Mouse (Mus musculus) forebrain, embryonic 15.5 days (tissue): ENCODE results near the gene Alg5. TPM values are rescaled to one million over a fixed set of nuclear protein-coding genes. Genes with fewer than 3 reads are reported as not detected.

ENCODE experiments used
- ATAC-seq: fragments of 200-750 bp; cut with Nextera tagmentation; replicated peaks from 2 replicates; pipeline ENCODE4 v1.8.0; 2017; ENCODE audit warnings: mild to moderate bottlenecking, moderate TSS enrichment, moderate library complexity
- H3K27ac ChIP-seq: fragments of 300-500 bp; sonication (generic); replicated peaks from 2 replicates; pipeline ENCODE4 v1.5.1; 2015; ENCODE audit warnings: mild to moderate bottlenecking, inconsistent platforms
- H3K27me3 ChIP-seq: fragments of 300-500 bp; sonication (generic); 2 replicates; pipeline ENCODE4 v1.6.1; 2015; ENCODE audit warnings: inconsistent platforms
- H3K36me3 ChIP-seq: fragments of 300-500 bp; sonication (generic); 2 replicates; pipeline ENCODE4 v1.6.1; 2015; ENCODE audit warnings: mild to moderate bottlenecking, inconsistent platforms
- H3K4me1 ChIP-seq: fragments of 300-500 bp; sonication (generic); 2 replicates; pipeline ENCODE4 v1.6.1; 2015; ENCODE audit warnings: inconsistent platforms
- H3K4me2 ChIP-seq: fragments of 300-500 bp; sonication (generic); replicated peaks from 2 replicates; pipeline ENCODE4 v1.6.1; 2015; ENCODE audit warnings: mild to moderate bottlenecking, inconsistent platforms
- H3K4me3 ChIP-seq: fragments of 300-500 bp; sonication (generic); 2 replicates; pipeline ENCODE4 v1.5.1; 2015; ENCODE audit warnings: mild to moderate bottlenecking, inconsistent platforms
- H3K9ac ChIP-seq: fragments of 300-500 bp; sonication (generic); replicated peaks from 2 replicates; pipeline ENCODE4 v1.6.1; 2015; ENCODE audit warnings: mild to moderate bottlenecking, inconsistent platforms
- H3K9me3 ChIP-seq: fragments of 300-500 bp; sonication (generic); 2 replicates; pipeline ENCODE4 v1.6.1; 2016; ENCODE audit warnings: inconsistent platforms
- WGBS: fragments of 180-500 bp; shearing (Covaris S2); methylation state at CpG from one replicate; pipeline ENCODE4 v1.1.7; 2015; ENCODE audit warnings: mixed read lengths; 5-methylcytosine and 5-hydroxymethylcytosine counted together
- polyA plus RNA-seq: library from polyadenylated mRNA; unstranded; fragments of >200 nt; fragmentation: Nextera tagmentation; extraction: Ambion mirVana; gene quantifications from 2 replicates; pipeline ENCODE4 v1.2.1, GENCODE M21; 2015

Alg5 gene
- polyA plus RNA-seq, 1 experiment from 2014 or later: 51.6 TPM

GRCm38 (mm10) chr3:54769349-54770275, 34.3 kb downstream of the Alg5 start:
- Histone ChIP-seq H3K27ac (no peak overlapping the region), H3K4me3 (no peak overlapping the region), H3K9me3 (no peaks in the 10 kb centered on the region), H3K4me1 (no peaks in the 10 kb centered on the region), H3K27me3 (no peaks in the 10 kb centered on the region), H3K36me3 (no peaks in the 10 kb centered on the region), H3K4me2 (no peak overlapping the region), H3K9ac (no peak overlapping the region)
- 53% methylated on average over 17 of the region's 17 CpGs for WGBS
- ATAC-seq: no peak

- Histone ChIP-seq H3K27ac (no peak overlapping the region), H3K27me3 (no peaks in the 10 kb centered on the region), H3K9ac (no peak overlapping the region), H3K9me3 (no peaks in the 10 kb centered on the region), H3K4me3 (no peak overlapping the region), H3K36me3 (no peaks in the 10 kb centered on the region), H3K4me2 (no peak overlapping the region), H3K4me1 (no peaks in the 10 kb centered on the region)
- 89% methylated on average over 6 of the region's 6 CpGs for WGBS
- no peak for ATAC-seq
Observed at GRCm38 (mm10) chr3:54773613-54774012, 38.3 kb downstream of the Alg5 start.

DNA sequence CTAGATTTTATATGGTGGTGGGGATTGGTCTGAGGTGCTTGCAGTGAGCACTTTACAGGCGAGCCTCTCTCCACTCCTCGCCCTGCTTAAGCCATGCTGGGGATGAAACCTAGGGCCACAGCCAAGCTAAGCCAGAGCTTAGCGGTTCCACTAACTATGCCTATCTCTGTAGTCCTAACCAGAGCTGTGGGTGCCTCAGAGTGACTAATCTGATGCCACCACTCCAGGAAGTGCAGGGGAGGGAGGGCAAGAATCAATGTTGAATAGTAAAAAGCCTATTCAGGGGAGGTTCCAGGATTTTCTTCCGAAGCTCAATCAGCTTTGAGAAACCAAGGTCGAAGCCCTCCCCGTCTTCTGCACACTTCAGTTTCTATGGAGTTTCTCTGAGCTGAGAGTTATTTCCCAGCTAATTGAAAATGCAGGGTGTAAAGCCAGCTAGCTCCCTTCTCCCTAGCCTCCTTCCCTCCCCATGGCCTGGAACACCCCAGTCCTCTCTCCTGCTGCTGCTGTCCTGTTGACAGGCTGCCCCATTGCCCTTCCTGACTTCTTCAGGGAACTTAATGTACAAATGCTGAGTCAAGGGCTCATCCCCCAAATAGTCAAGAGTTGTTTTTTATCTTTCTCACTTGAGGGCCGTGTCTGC, 40.8 kb downstream of the Alg5 start:
- H3K4me2 ChIP-seq: no peak overlapping the region
- no peaks in the 10 kb centered on the region for H3K4me1 ChIP-seq
- H3K9ac ChIP-seq: no peak overlapping the region
- WGBS: 60% methylated on average over 7 of the region's 7 CpGs
- H3K4me3 ChIP-seq: no peak overlapping the region
- no peaks in the 10 kb centered on the region for H3K36me3 ChIP-seq
- no peak overlapping the region for H3K27ac ChIP-seq
- no peaks in the 10 kb centered on the region for H3K27me3 ChIP-seq
- H3K9me3 ChIP-seq: no peaks in the 10 kb centered on the region
- ATAC-seq: no peak

- H3K27me3 ChIP-seq: no peaks in the 10 kb centered on the region
- no peak overlapping the region for H3K9ac ChIP-seq
- H3K36me3 ChIP-seq: no peaks in the 10 kb centered on the region
- no peak for ATAC-seq
- no peak overlapping the region for H3K27ac ChIP-seq
- peaks cover 5% of the 10 kb centered on the region; the same call in 1 of the 2 replicates for H3K9me3 ChIP-seq
- H3K4me3 ChIP-seq: no peak overlapping the region
- H3K4me1 ChIP-seq: no peaks in the 10 kb centered on the region
- H3K4me2 ChIP-seq: no peak overlapping the region
- WGBS: 54% methylated on average over 2 of the region's 2 CpGs
Observed at GRCm38 (mm10) chr3:54790601-54791000, 55.3 kb downstream of the Alg5 start.

DNA sequence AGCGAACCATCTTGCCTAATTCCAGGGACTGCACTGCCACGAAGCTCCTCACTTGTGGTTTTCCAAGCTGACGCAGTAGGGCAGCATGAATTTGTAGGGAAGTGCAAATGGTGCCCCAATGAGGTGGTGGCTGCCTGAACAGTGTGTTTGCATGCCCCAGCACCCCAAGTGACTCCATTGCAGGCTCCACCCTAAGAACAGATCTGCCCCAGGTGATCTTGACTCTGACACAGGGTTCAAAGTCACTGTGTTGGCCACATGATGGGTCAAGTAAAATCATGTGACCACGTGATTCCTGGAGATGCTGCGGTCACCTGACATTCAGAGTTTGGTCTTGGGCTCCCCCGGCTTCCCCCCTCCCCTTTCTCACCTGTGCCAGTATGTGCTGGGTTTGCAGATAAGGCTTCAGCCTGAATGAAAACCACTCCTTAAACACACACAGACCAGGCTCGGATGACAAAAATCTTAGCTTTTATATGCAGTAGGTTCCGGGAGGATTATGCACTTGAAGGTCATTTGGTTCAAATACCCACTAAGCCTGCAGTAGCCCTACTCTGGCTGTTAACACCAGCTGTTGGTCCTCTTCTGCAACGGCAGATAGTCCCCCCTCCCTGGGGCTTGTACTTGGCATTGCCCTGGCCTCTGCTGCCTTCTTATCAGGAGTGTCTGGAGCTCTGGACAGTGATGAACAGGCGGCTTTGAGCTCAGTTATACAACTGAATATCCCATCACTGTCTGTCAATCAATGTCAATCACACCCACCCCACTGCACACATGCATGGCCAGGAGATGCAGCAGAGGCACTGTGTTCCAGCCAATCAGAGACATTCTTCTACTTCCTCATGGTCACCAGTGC, 56.7 kb downstream of the Alg5 start:
- WGBS: 79% methylated on average over 10 of the region's 10 CpGs
- peaks cover 5% of the 10 kb centered on the region; the same call in 1 of the 2 replicates for H3K9me3 ChIP-seq
- ATAC-seq: no peak
- no peak overlapping the region for H3K4me2 ChIP-seq
- no peak overlapping the region for H3K27ac ChIP-seq
- no peak overlapping the region for H3K4me3 ChIP-seq
- no peaks in the 10 kb centered on the region for H3K27me3 ChIP-seq
- no peaks in the 10 kb centered on the region for H3K36me3 ChIP-seq
- H3K4me1 ChIP-seq: no peaks in the 10 kb centered on the region
- no peak overlapping the region for H3K9ac ChIP-seq

- Histone ChIP-seq H3K9me3 (peaks cover 5% of the 10 kb centered on the region; the same call in 1 of the 2 replicates), H3K9ac (no peak overlapping the region), H3K27ac (no peak overlapping the region), H3K4me3 (no peak overlapping the region), H3K4me2 (no peak overlapping the region), H3K27me3 (no peaks in the 10 kb centered on the region), H3K4me1 (no peaks in the 10 kb centered on the region), H3K36me3 (no peaks in the 10 kb centered on the region)
- WGBS: 84% methylated on average over 6 of the region's 6 CpGs
- ATAC-seq: no peak
Observed at GRCm38 (mm10) chr3:54793762-54794161, 58.4 kb downstream of the Alg5 start.

GRCm38 (mm10) chr3:54795379-54795778, 60.0 kb downstream of the Alg5 start:
- H3K9me3 ChIP-seq: peaks cover 5% of the 10 kb centered on the region; the same call in 1 of the 2 replicates

GRCm38 (mm10) chr3:54795806-54796205, 60.5 kb downstream of the Alg5 start:
- peaks cover 5% of the 10 kb centered on the region; the same call in 1 of the 2 replicates for H3K9me3 ChIP-seq
- H3K9ac ChIP-seq: no peak overlapping the region
- no peak for ATAC-seq

More at GRCm38 (mm10) chr3:54795379-54795778, 60.0 kb downstream of the Alg5 start:
- no peak overlapping the region for H3K27ac ChIP-seq
- 93% methylated on average over 5 of the region's 5 CpGs for WGBS
- H3K27me3 ChIP-seq: no peaks in the 10 kb centered on the region
- no peak for ATAC-seq
- no peak overlapping the region for H3K4me3 ChIP-seq
- H3K4me1 ChIP-seq: no peaks in the 10 kb centered on the region
- H3K9ac ChIP-seq: no peak overlapping the region
- no peaks in the 10 kb centered on the region for H3K36me3 ChIP-seq
- no peak overlapping the region for H3K4me2 ChIP-seq

GRCm38 (mm10) chr3:54797211-54797610, 61.9 kb downstream of the Alg5 start:
- H3K4me2 ChIP-seq: no peak overlapping the region
- WGBS: 36% methylated on average over 16 of the region's 16 CpGs
- no peaks in the 10 kb centered on the region for H3K4me1 ChIP-seq
- H3K36me3 ChIP-seq: no peaks in the 10 kb centered on the region
- peaks cover 5% of the 10 kb centered on the region; the same call in 1 of the 2 replicates for H3K9me3 ChIP-seq
- no peak overlapping the region for H3K4me3 ChIP-seq
- no peak overlapping the region for H3K27ac ChIP-seq
- no peaks in the 10 kb centered on the region for H3K27me3 ChIP-seq
- H3K9ac ChIP-seq: no peak overlapping the region
- ATAC-seq: no peak; the same call in 1 of the 2 replicates

More at GRCm38 (mm10) chr3:54795806-54796205, 60.5 kb downstream of the Alg5 start:
- Histone ChIP-seq H3K4me2 (no peak overlapping the region), H3K36me3 (no peaks in the 10 kb centered on the region), H3K4me1 (no peaks in the 10 kb centered on the region), H3K27ac (no peak overlapping the region), H3K4me3 (no peak overlapping the region), H3K27me3 (no peaks in the 10 kb centered on the region)
- 95% methylated on average over 1 of the region's 1 CpGs for WGBS
